Mouse (Mus musculus) thymus, postnatal 36 days (tissue): ENCODE results near the gene Zfp367.

Experiments
- DNase-seq, 2 experiments: peaks; one replicate each; pipeline ENCODE4 v3.0.0; 2022; ENCODE audit warnings: mixed read lengths in 2 of 2

The Zfp367 gene

GRCm38 (mm10) chr13:64153751-64154267 lies 807 bp upstream of the Zfp367 start:
- peak; percentile 40 to 53 for DNase-seq

GRCm38 (mm10) chr13:64152671-64153082 lies 325 bp downstream of the Zfp367 start:
- DNase-seq, result peak in 1 of 2 experiments; percentile 66

GRCm38 (mm10) chr13:64152241-64152669 lies 747 bp downstream of the Zfp367 start:
- DNase-seq, result peak; percentile 75 to 82

GRCm38 (mm10) chr13:64150121-64150520 lies 2.9 kb downstream of the Zfp367 start:
- DNase-seq, result no peak

- DNase-seq, result peak; percentile 64 to 68
Observed at GRCm38 (mm10) chr13:64129616-64130375, 23.2 kb downstream of the Zfp367 start.

GRCm38 (mm10) chr13:64128858-64129615 lies 24.0 kb downstream of the Zfp367 start, which contains the start of gene Slc35d2:
Gene Slc35d2, minus strand, starts transcription at chr13:64129368.
- DNase-seq, result peak; percentile 71 to 73

- DNase-seq, result no peak
Observed at GRCm38 (mm10) chr13:64126316-64126715, 26.7 kb downstream of the Zfp367 start.

GRCm38 (mm10) chr13:64124886-64125285 lies 28.1 kb downstream of the Zfp367 start:
- DNase-seq, result no peak

- DNase-seq, result no peak
Observed at GRCm38 (mm10) chr13:64123491-64124188, 29.4 kb downstream of the Zfp367 start.

GRCm38 (mm10) chr13:64120760-64121159 lies 32.2 kb downstream of the Zfp367 start:
- DNase-seq, result no peak

GRCm38 (mm10) chr13:64117442-64117841 lies 35.6 kb downstream of the Zfp367 start:
- DNase-seq, result no peak

GRCm38 (mm10) chr13:64110421-64110820 lies 42.6 kb downstream of the Zfp367 start:
- no peak for DNase-seq

GRCm38 (mm10) chr13:64108381-64108850 lies 44.6 kb downstream of the Zfp367 start:
- no peak for DNase-seq

- DNase-seq, result no peak
Observed at GRCm38 (mm10) chr13:64107535-64107934, 45.5 kb downstream of the Zfp367 start.

GRCm38 (mm10) chr13:64107105-64107504 lies 45.9 kb downstream of the Zfp367 start:
- DNase-seq, result no peak

GRCm38 (mm10) chr13:64105690-64106089 lies 47.3 kb downstream of the Zfp367 start:
- no peak for DNase-seq

GRCm38 (mm10) chr13:64100186-64100585 lies 52.8 kb downstream of the Zfp367 start:
- no peak for DNase-seq

GRCm38 (mm10) chr13:64098992-64099391 lies 54.0 kb downstream of the Zfp367 start:
- DNase-seq, result peak; percentile 22 to 40

- DNase-seq, result peak in 1 of 2 experiments; percentile 35
Observed at GRCm38 (mm10) chr13:64093341-64093740, 59.7 kb downstream of the Zfp367 start.

- DNase-seq, result no peak
Observed at GRCm38 (mm10) chr13:64092752-64093151, 60.2 kb downstream of the Zfp367 start.

- DNase-seq, result no peak
Observed at GRCm38 (mm10) chr13:64092141-64092540, 60.9 kb downstream of the Zfp367 start.

- DNase-seq, result no peak
Observed at GRCm38 (mm10) chr13:64091006-64091405, 62.0 kb downstream of the Zfp367 start.

- DNase-seq, result no peak
Observed at GRCm38 (mm10) chr13:64090278-64090677, 62.7 kb downstream of the Zfp367 start.
